Mouse (Mus musculus) kidney, postnatal 4 days (tissue): ENCODE measurements at regions not wholly inside any gene's neighbourhood (a gene's known extent, or its start where the extent isn't known, plus 50 kb on each side); places are given as distances from the start of the nearest gene placed in this dataset.

ENCODE experiments used
- DNase-seq, 2 experiments: peaks; one replicate each; pipeline ENCODE4 v3.0.0; 2021; ENCODE audit warnings: mixed read lengths in 2 of 2

DNA sequence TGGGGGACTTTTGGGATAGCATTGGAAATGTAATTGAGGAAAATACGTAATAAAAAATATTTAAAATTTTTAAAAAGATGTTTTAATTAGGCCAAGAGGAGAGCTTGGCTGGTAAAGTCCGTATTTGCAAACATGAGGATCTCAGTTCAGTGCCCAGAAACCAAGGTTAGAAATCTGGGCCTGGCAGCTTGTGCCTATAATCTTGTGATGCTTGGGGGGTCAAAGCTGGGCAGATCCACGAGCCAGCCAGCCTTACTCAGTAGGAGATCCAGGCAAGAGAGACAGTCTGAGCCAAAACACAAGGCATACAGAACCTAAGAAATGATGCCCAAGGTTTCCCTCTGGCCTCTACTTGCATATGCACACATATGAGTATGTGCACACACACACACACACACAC, 54.1 kb upstream of the Cxadr start:
- DNase-seq, result no peak

DNA sequence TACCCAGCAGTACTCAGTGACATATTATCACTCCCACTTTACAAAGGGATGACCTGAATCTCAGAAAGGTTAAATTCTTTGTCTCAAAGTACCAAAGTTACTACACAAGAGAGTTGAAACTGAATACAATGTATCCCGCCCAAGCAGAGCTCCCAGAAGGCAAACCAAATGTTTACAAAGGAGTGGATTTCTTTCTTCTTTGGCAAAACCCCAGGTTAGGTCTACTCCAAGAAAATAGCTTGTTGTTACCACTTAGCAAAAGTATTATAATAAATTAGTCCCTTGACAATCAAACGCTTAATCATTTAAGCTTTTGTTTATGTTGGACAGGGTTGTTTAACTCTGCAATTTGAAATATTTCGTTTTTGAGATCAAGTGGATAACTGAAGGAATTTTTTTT, 58.6 kb upstream of the Cxadr start:
- DNase-seq, result no peak

DNA sequence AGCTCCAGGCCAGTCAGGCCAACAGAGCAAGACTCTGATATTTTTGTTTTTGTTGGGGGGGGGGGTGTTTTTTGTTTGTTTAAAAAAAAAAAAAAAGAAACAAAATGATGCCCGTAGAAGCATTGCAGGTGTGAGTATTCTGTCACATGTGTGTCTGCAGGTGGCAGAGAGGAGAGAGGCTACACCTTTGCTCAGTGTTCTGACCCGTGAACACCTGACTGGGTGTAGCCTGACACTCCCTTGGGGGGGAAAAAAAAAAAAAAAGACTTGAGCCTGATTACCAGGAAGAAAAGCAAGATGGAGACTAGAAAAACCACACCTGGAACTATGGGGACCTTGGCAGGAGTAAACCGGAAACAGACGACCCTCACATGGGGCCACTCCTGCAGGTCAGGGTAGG, 61.1 kb upstream of the Cxadr start:
- DNase-seq, result no peak

- DNase-seq, result peak; percentile 30 to 51
Measured at GRCm38 (mm10) chr16:78238052-78238701, 63.1 kb upstream of the Cxadr start.

- peak; percentile 4 to 15 for DNase-seq
Measured at GRCm38 (mm10) chr16:78237641-78238051, 63.6 kb upstream of the Cxadr start.

- peak; percentile 8 to 26 for DNase-seq
Measured at GRCm38 (mm10) chr16:78236746-78237640, 64.3 kb upstream of the Cxadr start.

- no peak for DNase-seq
Measured at GRCm38 (mm10) chr16:78232205-78232604, 69.1 kb upstream of the Cxadr start.

DNA sequence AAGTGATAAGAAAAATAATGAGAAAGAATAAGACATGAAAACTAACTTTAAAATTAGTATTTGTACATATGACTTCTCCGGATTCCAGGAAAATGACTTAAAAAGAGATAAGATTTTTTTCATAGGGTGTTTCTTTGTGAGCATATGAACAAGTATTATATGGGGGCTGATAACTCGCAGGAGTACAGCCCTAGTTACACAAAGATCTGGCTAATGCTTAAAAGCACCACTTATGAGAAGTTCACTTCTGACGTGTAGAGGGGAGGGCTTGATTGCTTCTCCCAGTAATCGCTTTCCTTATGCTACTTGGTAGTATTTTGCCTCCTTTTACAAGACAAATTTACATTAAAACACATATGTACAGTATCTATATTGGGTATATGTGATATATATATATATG, 72.3 kb upstream of the Cxadr start:
- no peak for DNase-seq

GRCm38 (mm10) chr16:78222377-78222776, 78.9 kb upstream of the Cxadr start:
- DNase-seq, result no peak

DNA sequence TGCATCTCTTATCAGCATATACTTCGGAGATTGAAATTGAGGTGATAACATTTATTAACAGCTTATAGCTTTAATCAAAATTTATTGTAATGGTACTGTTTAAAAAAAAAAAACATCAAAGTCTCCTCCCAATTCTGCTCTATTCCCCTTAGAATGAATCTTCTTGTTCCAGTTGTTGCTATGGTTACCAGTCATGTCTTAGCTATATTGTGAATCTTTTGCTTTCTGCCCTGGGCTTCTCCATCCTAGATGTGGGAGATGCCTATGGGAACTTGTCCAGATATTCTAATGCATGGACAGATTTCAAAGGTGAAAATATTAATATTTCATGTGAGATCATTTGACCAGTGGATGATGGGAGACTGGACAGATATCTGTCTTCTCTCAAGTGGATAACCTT, 79.5 kb upstream of the Cxadr start:
- no peak for DNase-seq

DNA sequence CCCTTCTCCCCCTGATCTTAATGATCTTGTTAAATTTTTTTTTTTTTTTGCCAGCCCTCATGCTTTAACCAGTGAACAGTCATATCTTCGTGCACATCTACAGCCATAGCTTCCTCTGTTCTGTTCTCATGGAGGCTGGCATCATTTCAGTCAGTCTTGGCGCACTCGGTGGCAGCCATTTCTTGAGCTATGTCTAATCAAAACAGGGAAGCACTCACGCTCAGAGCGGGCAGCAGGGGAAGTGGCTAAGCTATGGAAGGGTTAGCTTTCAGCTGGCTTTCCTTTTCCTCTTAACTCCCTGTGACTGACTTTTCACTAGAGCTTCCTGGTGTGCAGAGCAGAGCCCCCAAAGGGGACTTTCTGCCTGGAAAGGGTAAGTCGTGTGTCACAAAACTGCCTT, 83.7 kb upstream of the Cxadr start:
- DNase-seq, result peak; percentile 9 to 21

GRCm38 (mm10) chr16:78216752-78217351, 84.4 kb upstream of the Cxadr start:
- DNase-seq, result no peak

GRCm38 (mm10) chr16:78211687-78212086, 89.6 kb upstream of the Cxadr start:
- DNase-seq, result no peak

DNA sequence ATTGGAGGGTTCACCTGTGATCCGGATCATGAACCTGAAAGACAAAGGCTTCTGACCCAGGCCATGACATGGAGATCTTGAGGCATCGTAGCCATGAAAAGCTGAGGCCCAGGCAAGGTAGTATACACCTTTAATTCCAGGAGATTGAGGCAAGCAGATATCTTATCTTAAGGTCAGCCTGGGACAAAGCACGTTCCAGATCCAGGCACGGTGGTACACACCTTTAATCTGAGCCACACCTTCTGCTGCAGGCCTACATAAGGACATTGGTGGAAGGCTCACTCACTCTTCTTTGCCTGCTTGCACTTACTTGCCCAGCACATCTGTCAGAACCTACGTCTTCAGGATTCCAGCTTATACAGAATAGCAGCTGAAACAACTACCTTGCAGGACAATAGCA, 93.0 kb upstream of the Cxadr start:
- DNase-seq, result no peak

GRCm38 (mm10) chr16:78204332-78204731, 97.0 kb upstream of the Cxadr start:
- DNase-seq, result no peak

- DNase-seq, result no peak
Measured at GRCm38 (mm10) chr16:78200044-78200830, 101.1 kb upstream of the Cxadr start.

GRCm38 (mm10) chr16:78199252-78199651, 102.0 kb upstream of the Cxadr start:
- DNase-seq, result no peak

- DNase-seq, result peak; percentile 82 to 84
Measured at GRCm38 (mm10) chr16:78198642-78199121, 102.6 kb upstream of the Cxadr start.

DNA sequence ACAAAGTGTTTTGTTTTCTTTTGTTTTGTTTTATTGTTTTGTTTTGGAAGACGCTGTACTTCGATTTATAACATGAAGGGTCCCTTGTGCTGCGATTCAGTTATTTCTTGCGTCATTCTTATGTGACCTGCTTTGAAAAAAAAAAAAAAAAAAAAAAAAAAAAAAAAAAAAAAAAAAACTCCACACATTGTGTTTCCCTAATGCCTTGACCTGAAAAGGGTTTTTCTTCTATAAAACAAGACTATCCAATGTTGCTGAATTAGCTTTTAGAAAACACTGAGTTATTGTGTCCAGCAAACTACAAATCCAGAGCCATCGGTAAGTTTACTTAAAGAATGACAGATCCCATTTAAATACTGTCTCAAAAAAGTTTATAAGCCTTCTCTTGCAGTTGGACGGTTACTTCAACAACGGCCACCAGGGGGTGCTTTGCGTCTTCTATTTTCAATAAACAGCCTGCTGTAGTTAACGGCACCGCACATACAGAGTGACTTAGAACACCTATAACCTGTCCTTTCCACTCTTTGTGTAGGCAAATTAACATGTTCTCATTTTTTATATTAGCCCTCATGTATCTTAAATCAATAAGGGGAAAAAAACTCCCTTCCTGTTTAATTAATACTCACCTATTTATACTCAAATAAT, 103.9 kb upstream of the Cxadr start:
- peak; percentile 93 to 95 for DNase-seq

GRCm38 (mm10) chr16:78170627-78171605, 130.4 kb upstream of the Cxadr start:
- no peak for DNase-seq

- no peak for DNase-seq
Measured at GRCm38 (mm10) chr16:78156876-78157232, 144.4 kb upstream of the Cxadr start.
